Comparison of ENCODE assay signal across 17 mouse cellular contexts in the genomic region with DNA sequence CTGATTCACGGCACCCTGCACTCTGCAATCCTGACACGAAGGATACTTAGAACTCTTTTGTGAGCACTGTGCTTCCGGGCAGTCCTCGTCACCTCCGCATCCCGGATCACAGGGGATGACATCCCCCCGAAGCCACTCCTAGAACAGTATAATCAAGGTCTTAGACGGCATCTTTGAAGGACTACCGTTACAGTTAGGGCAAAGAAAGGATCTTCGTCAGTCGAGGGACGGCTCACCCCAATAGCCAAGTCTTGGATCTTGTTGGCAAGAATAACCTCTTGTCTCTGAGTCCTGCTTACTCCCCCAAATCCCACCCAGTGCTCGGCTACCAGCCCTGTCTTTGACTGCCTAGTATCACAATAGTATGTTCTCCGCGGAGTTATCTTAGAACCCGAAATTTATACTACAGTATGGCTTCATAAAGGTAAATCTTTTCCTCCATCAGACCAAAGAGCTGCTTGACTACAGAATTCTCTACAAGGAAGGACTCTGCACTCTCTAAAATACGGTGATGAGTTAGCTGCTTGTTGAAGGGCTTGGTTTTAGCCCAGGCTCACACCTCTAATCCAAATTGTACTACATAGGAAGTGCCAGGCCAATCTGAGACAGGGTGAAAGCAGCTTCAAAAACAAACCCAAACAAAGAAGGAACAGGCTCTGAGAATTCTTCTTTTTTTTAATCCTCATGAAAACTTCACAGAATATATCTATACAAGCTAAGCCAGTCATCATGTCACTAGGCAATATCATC. TPM values are rescaled to one million over a fixed set of nuclear protein-coding genes. Genes with fewer than 3 reads are reported as not detected.
DNase-seq lines count a peak whose midpoint lies in the region; ATAC-seq and TF ChIP-seq lines count a peak whose summit lies in the region.
"Had no signal": no experiment of that assay in that cellular context is flagged by ENCODE, and none has a peak within 500 bp of the region (broad histone marks: within the 10 kb centered on the region; RNA-seq: fewer than 3 reads in every experiment).

No protein-coding gene starts in this region.

- ATAC-seq in erythroblast, adult 5-6 weeks (replicated peaks; ENCODE audit: low FRiP score, poor library complexity, severe bottlenecking): no peak
- ATAC-seq in hindbrain, embryonic 11.5 days (ENCODE audit: low FRiP score): no peak
- ATAC-seq in stomach, embryonic 14.5 days (ENCODE audit: insufficient number of reproducible peaks, insufficient read depth, low FRiP score, low read depth): no peak
- no peak for ATAC-seq in stomach, postnatal 0 days (ENCODE audit: low FRiP score, low TSS enrichment)
- ATAC-seq: lung, postnatal 0 days had no signal

- WGBS in hindbrain, embryonic 10.5 days: 95% methylated on average over 17 of the region's 17 CpGs
- 93% methylated on average over 17 of the region's 17 CpGs for WGBS in hindbrain, embryonic 11.5 days
- 94% methylated on average over 17 of the region's 17 CpGs for WGBS in stomach, embryonic 14.5 days
- WGBS in stomach, postnatal 0 days: 90% methylated on average over 17 of the region's 17 CpGs

- H3K4me2 ChIP-seq in hindbrain, embryonic 11.5 days (replicated peaks; ENCODE audit: low read depth, low read length): no peak overlapping the region
- H3K4me2 ChIP-seq in stomach, embryonic 14.5 days (replicated peaks; ENCODE audit: low read depth, low read length): peak overlapping the region; percentile 91; the same call in 1 of the 2 replicates
- no peak overlapping the region for H3K4me2 ChIP-seq in stomach, postnatal 0 days (replicated peaks; ENCODE audit: low read depth)
- H3K4me2 ChIP-seq in myocyte (ENCODE audit: low read depth): peak overlapping the region; percentile 82

- TF ChIP-seq POLR2A in myocyte (IDR thresholded peaks at IDR 0.05; ENCODE audit: insufficient read length, low read depth): no peak

- H3K27me3 ChIP-seq in erythroblast, embryonic 14.5 days (ENCODE audit: control insufficient read depth): no peaks in the 10 kb centered on the region
- H3K27me3 ChIP-seq in hindbrain, embryonic 10.5 days (ENCODE audit: insufficient read depth, poor library complexity, severe bottlenecking): no peaks in the 10 kb centered on the region
- H3K27me3 ChIP-seq in hindbrain, embryonic 11.5 days (ENCODE audit: control insufficient read depth, insufficient read depth, low read length): no peaks in the 10 kb centered on the region
- H3K27me3 ChIP-seq in stomach, embryonic 14.5 days (ENCODE audit: control insufficient read depth, insufficient read depth, low read length): no peaks in the 10 kb centered on the region
- H3K27me3 ChIP-seq in stomach, postnatal 0 days (ENCODE audit: control insufficient read depth, insufficient read depth, low read length): no peaks in the 10 kb centered on the region
- H3K27me3 ChIP-seq in myocyte (ENCODE audit: control insufficient read depth, insufficient read depth, insufficient read length): no peaks in the 10 kb centered on the region
- H3K27me3 ChIP-seq: hindbrain, embryonic 12.5 days; midbrain, embryonic 12.5 days had no signal

- TF ChIP-seq CTCF in stomach, postnatal 0 days (IDR thresholded peaks at IDR 0.05; ENCODE audit: low read depth): no peak

- H3K4me1 ChIP-seq in erythroblast, embryonic 14.5 days (ENCODE audit: control insufficient read depth): peaks cover 37% of the 10 kb centered on the region
- peaks cover 23% of the 10 kb centered on the region for H3K4me1 ChIP-seq in hindbrain, embryonic 10.5 days (replicated peaks)
- H3K4me1 ChIP-seq in hindbrain, embryonic 11.5 days (replicated peaks; ENCODE audit: control insufficient read depth, insufficient read depth, low read length): no peaks in the 10 kb centered on the region
- peaks cover 16% of the 10 kb centered on the region; the same call in 1 of the 2 replicates for H3K4me1 ChIP-seq in stomach, embryonic 14.5 days (ENCODE audit: control insufficient read depth, insufficient read depth, low read length)
- H3K4me1 ChIP-seq in stomach, postnatal 0 days (replicated peaks; ENCODE audit: control insufficient read depth, insufficient read depth): no peaks in the 10 kb centered on the region

- no peak overlapping the region for H3K27ac ChIP-seq in hindbrain, embryonic 10.5 days
- no peak overlapping the region for H3K27ac ChIP-seq in hindbrain, embryonic 11.5 days (ENCODE audit: low read depth, low read length)
- no peak overlapping the region for H3K27ac ChIP-seq in stomach, embryonic 14.5 days (ENCODE audit: low read length)
- H3K27ac ChIP-seq in stomach, postnatal 0 days (replicated peaks): no peak overlapping the region
- H3K27ac ChIP-seq: hindbrain, embryonic 12.5 days; left cerebral cortex, adult 2 months; midbrain, embryonic 12.5 days had no signal

- TF ChIP-seq EP300 in stomach, postnatal 0 days (optimal IDR thresholded peaks at IDR 0.05): no peak

- H3K4me3 ChIP-seq in erythroblast, embryonic 14.5 days (replicated peaks): peak overlapping the region; percentile 100
- peak overlapping the region; percentile 84; the same call in 1 of the 2 replicates for H3K4me3 ChIP-seq in hindbrain, embryonic 10.5 days
- no peak overlapping the region for H3K4me3 ChIP-seq in hindbrain, embryonic 11.5 days (ENCODE audit: low read depth, low read length)
- 0 out of 2 replicates have a peak overlapping the region, but pooled peaks have one; percentile 95 for H3K4me3 ChIP-seq in stomach, embryonic 14.5 days (ENCODE audit: low read depth, low read length)
- no peak overlapping the region for H3K4me3 ChIP-seq in stomach, postnatal 0 days (ENCODE audit: low read depth, low read length)
- no peak overlapping the region for H3K4me3 ChIP-seq in myocyte
- H3K4me3 ChIP-seq: left cerebral cortex, adult 2 months had no signal

- no peak for DNase-seq in hindbrain, embryonic 10.5 days (ENCODE audit: low spot score)
- no peak for DNase-seq in hindbrain, embryonic 11.5 days (ENCODE audit: low spot score)
- DNase-seq in stomach, postnatal 0 days (ENCODE audit: low spot score): no peak
- DNase-seq in layer of hippocampus, postnatal 25 days (ENCODE audit: extremely low spot score in 1 of 2, low spot score in 1 of 2): no peak
- DNase-seq: adrenal gland, postnatal 25 days; gastrocnemius, postnatal 36 days; kidney, adult 11 months; right cerebral cortex, adult 18-20 months; thymus, postnatal 14 days had no signal

- no peak overlapping the region for H3ac ChIP-seq in myocyte (ENCODE audit: control insufficient read depth, insufficient read length)

- H3K9me3 ChIP-seq in erythroblast, embryonic 14.5 days (ENCODE audit: control insufficient read depth, low read length): no peaks in the 10 kb centered on the region
- H3K9me3 ChIP-seq in hindbrain, embryonic 10.5 days: no peaks in the 10 kb centered on the region
- H3K9me3 ChIP-seq in hindbrain, embryonic 11.5 days (ENCODE audit: control insufficient read depth, low read length): no peaks in the 10 kb centered on the region
- H3K9me3 ChIP-seq in stomach, embryonic 14.5 days (ENCODE audit: control insufficient read depth, low read depth, low read length): no peaks in the 10 kb centered on the region
- no peaks in the 10 kb centered on the region for H3K9me3 ChIP-seq in stomach, postnatal 0 days (ENCODE audit: control insufficient read depth, low read length)
- H3K9me3 ChIP-seq: hindbrain, embryonic 12.5 days; midbrain, embryonic 12.5 days had no signal

- H3K9ac ChIP-seq in hindbrain, embryonic 11.5 days (ENCODE audit: low read depth, low read length): no peak overlapping the region
- H3K9ac ChIP-seq in stomach, embryonic 14.5 days (replicated peaks; ENCODE audit: low read depth, low read length): no peak overlapping the region
- H3K9ac ChIP-seq in stomach, postnatal 0 days (ENCODE audit: low read length): no peak overlapping the region

- peaks cover 30% of the 10 kb centered on the region for H3K79me2 ChIP-seq in myocyte (ENCODE audit: control insufficient read depth, insufficient read depth)

- peaks cover 53% of the 10 kb centered on the region for H3K36me3 ChIP-seq in erythroblast, embryonic 14.5 days (ENCODE audit: control insufficient read depth)
- H3K36me3 ChIP-seq in hindbrain, embryonic 10.5 days: peaks cover 50% of the 10 kb centered on the region
- H3K36me3 ChIP-seq in hindbrain, embryonic 11.5 days (ENCODE audit: control insufficient read depth, insufficient read depth, low read length): peaks cover 9% of the 10 kb centered on the region
- H3K36me3 ChIP-seq in stomach, embryonic 14.5 days (ENCODE audit: control insufficient read depth, insufficient read depth, low read length): peaks cover 16% of the 10 kb centered on the region; the same call in 1 of the 2 replicates
- H3K36me3 ChIP-seq in stomach, postnatal 0 days (ENCODE audit: control insufficient read depth, insufficient read depth, low read length): no peaks in the 10 kb centered on the region
- peaks cover 4% of the 10 kb centered on the region for H3K36me3 ChIP-seq in myocyte (ENCODE audit: control insufficient read depth, insufficient read depth)

RNA-seq across cellular contexts. Expression of gene Nup107, which starts 1.9 kb away (rescaled TPM):
- polyA plus RNA-seq in erythroblast, embryonic 14.5 days (2012): 0.77 and 1.0 TPM in 2 replicates
- total RNA-seq in erythroblast, adult 5-6 weeks (2015; ENCODE audit: low replicate concordance): 14.6 and 42.2 TPM in 2 replicates
- 24.7 and 26.9 TPM in 2 replicates for total RNA-seq in erythroblast, adult 5-6 weeks (2017; ENCODE audit: low replicate concordance)
- 70.6 and 94.1 TPM in 2 replicates for polyA plus RNA-seq in hindbrain, embryonic 10.5 days (2016; fragmentation: Nextera tagmentation; extraction: Ambion mirVana)
- polyA plus RNA-seq in hindbrain, embryonic 11.5 days (2014; fragmentation: Nextera tagmentation; extraction: Ambion mirVana): 82.8 and 95.8 TPM in 2 replicates
- polyA plus RNA-seq in stomach, embryonic 14.5 days (2014; fragmentation: Nextera tagmentation; extraction: Ambion mirVana): 61.7 and 62.6 TPM in 2 replicates
- polyA plus RNA-seq in stomach, postnatal 0 days (2015; fragmentation: Nextera tagmentation; extraction: Ambion mirVana): 14.4 and 16.5 TPM in 2 replicates
- polyA plus RNA-seq in myocyte (2012; fragmentation: generic; extraction: Trizol): 16.8 TPM
- 10 to 100 TPM; 17.6 to 20.4 TPM for total RNA-seq in layer of hippocampus, postnatal 25 days (2021)

RNA-seq across cellular contexts. Expression of gene Slc35e3, which starts 44.4 kb away (rescaled TPM):
- 0.02 TPM in 1 of 2 replicates, not detected in the other for polyA plus RNA-seq in erythroblast, embryonic 14.5 days (2012)
- 0.38 and 0.84 TPM in 2 replicates for total RNA-seq in erythroblast, adult 5-6 weeks (2015; ENCODE audit: low replicate concordance)
- 0.43 and 1.1 TPM in 2 replicates for total RNA-seq in erythroblast, adult 5-6 weeks (2017; ENCODE audit: low replicate concordance)
- polyA plus RNA-seq in hindbrain, embryonic 10.5 days (2016; fragmentation: Nextera tagmentation; extraction: Ambion mirVana): 22.0 and 22.2 TPM in 2 replicates
- polyA plus RNA-seq in hindbrain, embryonic 11.5 days (2014; fragmentation: Nextera tagmentation; extraction: Ambion mirVana): 18.2 and 20.3 TPM in 2 replicates
- 13.0 and 13.1 TPM in 2 replicates for polyA plus RNA-seq in stomach, embryonic 14.5 days (2014; fragmentation: Nextera tagmentation; extraction: Ambion mirVana)
- 19.4 and 21.0 TPM in 2 replicates for polyA plus RNA-seq in stomach, postnatal 0 days (2015; fragmentation: Nextera tagmentation; extraction: Ambion mirVana)
- 9.2 TPM for polyA plus RNA-seq in myocyte (2012; fragmentation: generic; extraction: Trizol)
- total RNA-seq in layer of hippocampus, postnatal 25 days (2021): 10 to 100 TPM; 32.2 to 33.3 TPM

RNA-seq across cellular contexts. Expression of gene Rap1b, which starts 55.2 kb away (rescaled TPM):
- 1.0 and 1.3 TPM in 2 replicates for polyA plus RNA-seq in erythroblast, embryonic 14.5 days (2012)
- total RNA-seq in erythroblast, adult 5-6 weeks (2015; ENCODE audit: low replicate concordance): 117 and 134 TPM in 2 replicates
- 33.7 and 51.7 TPM in 2 replicates for total RNA-seq in erythroblast, adult 5-6 weeks (2017; ENCODE audit: low replicate concordance)
- 131 and 147 TPM in 2 replicates for polyA plus RNA-seq in hindbrain, embryonic 10.5 days (2016; fragmentation: Nextera tagmentation; extraction: Ambion mirVana)
- polyA plus RNA-seq in hindbrain, embryonic 11.5 days (2014; fragmentation: Nextera tagmentation; extraction: Ambion mirVana): 176 and 181 TPM in 2 replicates
- polyA plus RNA-seq in stomach, embryonic 14.5 days (2014; fragmentation: Nextera tagmentation; extraction: Ambion mirVana): 178 and 194 TPM in 2 replicates
- polyA plus RNA-seq in stomach, postnatal 0 days (2015; fragmentation: Nextera tagmentation; extraction: Ambion mirVana): 130 and 132 TPM in 2 replicates
- 62.3 TPM for polyA plus RNA-seq in myocyte (2012; fragmentation: generic; extraction: Trizol)
- total RNA-seq in layer of hippocampus, postnatal 25 days (2021): 10 to 100 TPM; 67.4 to 70.2 TPM

Comparison
In these comparisons a context has a peak if more than half of its experiments do, and no peak if none do; other contexts are left out.
1. H3K4me3 ChIP-seq: peak in erythroblast, embryonic 14.5 days (single experiment), hindbrain, embryonic 10.5 days (single experiment) and stomach, embryonic 14.5 days (single experiment); none in hindbrain, embryonic 11.5 days (single experiment), stomach, postnatal 0 days (single experiment) and myocyte (single experiment).
2. H3K4me2 ChIP-seq: peak in stomach, embryonic 14.5 days (single experiment) and myocyte (single experiment); none in hindbrain, embryonic 11.5 days (single experiment) and stomach, postnatal 0 days (single experiment).
3. RNA of gene Slc35e3, which starts 44.4 kb away (polyA plus RNA-seq): 22.0 to 22.2 TPM in hindbrain, embryonic 10.5 days, 19.4 to 21.0 TPM in stomach, postnatal 0 days, 18.2 to 20.3 TPM in hindbrain, embryonic 11.5 days, 13.0 to 13.1 TPM in stomach, embryonic 14.5 days and 9.2 TPM in myocyte (single experiment); 0.02 TPM in erythroblast, embryonic 14.5 days; every median in the first group is over 10 times any median in the second.
4. RNA of gene Rap1b, which starts 55.2 kb away (polyA plus RNA-seq): 178 to 194 TPM in stomach, embryonic 14.5 days, 176 to 181 TPM in hindbrain, embryonic 11.5 days, 130 to 132 TPM in stomach, postnatal 0 days, 131 to 147 TPM in hindbrain, embryonic 10.5 days and 62.3 TPM in myocyte (single experiment); 1.0 to 1.3 TPM in erythroblast, embryonic 14.5 days; every median in the first group is over 10 times any median in the second.